Mouse (Mus musculus): ENCODE data around the gene Ccdc177. TPM values are rescaled to one million over a fixed set of nuclear protein-coding genes. Genes with fewer than 3 reads are reported as not detected.

Ccdc177 gene
- polyA plus RNA-seq, 1 experiment: not detected

DNA sequence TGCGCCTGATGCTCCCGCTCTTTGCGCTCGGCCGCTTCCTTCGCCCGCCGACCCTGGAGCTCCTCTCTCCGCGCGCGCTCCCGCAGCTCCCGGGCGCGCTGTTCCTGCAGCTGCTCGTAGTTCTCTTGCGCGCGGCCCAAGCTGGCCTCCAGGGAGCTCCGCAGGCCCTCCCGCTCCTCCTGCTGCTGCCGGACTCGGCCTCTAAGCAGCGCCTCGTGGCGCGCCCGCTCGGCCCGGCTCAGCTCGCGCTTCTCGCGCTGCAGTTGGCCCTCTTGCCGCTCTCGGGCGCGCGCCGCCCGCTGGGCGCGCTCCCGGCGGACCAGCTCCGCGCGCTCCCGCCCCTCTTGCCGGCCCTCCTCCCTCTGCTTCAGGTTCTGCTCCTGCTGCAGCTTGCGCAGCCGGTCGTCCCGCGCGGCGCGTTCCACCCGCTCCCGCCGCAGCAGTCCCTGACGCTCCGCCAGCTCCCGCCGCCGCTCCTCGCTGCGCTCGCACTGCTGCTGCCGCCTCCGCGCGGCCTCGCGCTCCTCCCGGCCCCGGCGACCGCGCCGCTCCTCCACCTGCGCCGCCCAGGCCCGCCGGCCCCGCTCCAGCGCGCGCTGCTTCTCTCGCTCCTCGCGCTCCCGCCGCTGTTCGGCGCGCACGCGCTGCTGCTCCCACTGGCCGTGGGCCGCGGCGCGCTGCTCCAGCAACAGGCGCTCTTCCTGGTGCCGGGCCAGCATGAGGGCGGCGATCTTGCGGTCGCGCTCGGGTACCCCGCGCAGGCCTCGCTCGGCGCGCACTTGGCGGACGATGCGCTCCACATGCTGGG lies 2.5 kb downstream of the Ccdc177 start:
- TF ChIP-seq POLR2A (IDR thresholded peaks at IDR 0.05; ENCODE audit: insufficient read depth, low read depth, low read length) (no peak), CTCF (IDR thresholded peaks at IDR 0.05; ENCODE audit: insufficient read depth, low read depth, low read length) (no peak)
- WGBS: 62% methylated on average over 122 of the region's 122 CpGs
- peaks cover 19% of the 10 kb centered on the region for H3K4me1 ChIP-seq (ENCODE audit: control insufficient read depth, insufficient read depth, low read length)
- no peak overlapping the region for H3K27ac ChIP-seq (ENCODE audit: insufficient read depth, low read depth, low read length)
- H3K4me3 ChIP-seq (ENCODE audit: insufficient read depth, low read depth, low read length): peak overlapping the region; percentile 32

DNA sequence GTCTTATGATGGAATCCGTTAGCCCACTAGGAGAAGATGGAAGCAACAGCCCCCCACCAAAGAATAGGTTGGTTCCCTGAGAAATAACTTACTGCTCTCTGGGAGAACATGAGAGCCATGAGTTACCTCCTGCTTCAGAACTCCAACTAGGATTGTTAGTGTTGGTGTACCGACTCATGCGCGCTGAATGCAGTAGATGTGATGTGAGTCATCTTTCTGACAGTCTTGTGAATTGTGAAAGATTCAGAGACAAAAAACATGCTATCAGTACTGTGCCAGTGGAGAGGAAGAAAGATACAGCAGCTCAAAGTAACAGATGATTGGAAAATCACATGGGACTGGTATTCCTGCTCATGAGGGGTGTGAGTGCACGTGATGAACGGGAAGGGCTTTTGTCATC lies 8.9 kb downstream of the Ccdc177 start:
- WGBS: 83% methylated on average over 6 of the region's 6 CpGs
- no peak overlapping the region for H3K4me3 ChIP-seq (ENCODE audit: insufficient read depth, low read depth, low read length)

DNA sequence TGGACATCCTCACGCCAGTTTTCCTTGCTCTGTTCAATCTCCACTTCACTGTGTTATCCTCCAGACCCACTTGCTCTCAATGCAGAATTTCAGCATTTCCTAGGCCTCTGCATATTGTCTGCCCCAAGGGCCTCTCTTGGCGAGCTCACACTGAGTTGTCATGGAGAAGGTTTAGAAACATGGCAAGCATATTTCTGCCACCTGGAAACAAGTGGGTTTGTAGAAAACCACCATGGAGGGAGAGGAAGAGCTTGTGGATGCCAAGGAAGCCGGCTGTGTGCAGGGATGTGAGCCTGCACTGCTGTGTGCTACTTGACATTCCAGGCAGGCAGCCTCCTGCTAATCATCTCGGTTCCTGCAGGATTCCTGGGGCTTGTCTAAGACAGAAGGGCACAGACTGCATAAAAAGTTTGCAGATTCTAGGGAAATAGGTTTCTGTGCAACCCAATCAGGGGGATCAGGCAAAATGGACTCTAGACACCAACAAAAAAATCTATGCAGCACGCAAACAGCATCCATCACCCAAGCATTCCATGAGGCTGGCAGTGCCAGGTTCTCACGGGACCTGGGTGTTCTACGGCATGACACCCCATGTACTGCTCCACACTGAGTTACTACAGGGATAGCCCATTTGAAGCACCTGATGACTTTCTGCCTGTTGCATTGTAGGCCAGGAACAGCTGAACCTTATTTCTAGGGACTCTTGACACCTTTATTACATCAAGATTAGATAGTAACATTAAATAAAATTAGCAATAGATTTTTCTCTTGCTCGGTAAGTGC lies 14.3 kb downstream of the Ccdc177 start:
- no peak for TF ChIP-seq POLR2A (IDR thresholded peaks at IDR 0.05; ENCODE audit: insufficient read depth, low read depth, low read length)
- TF ChIP-seq CTCF (IDR thresholded peaks at IDR 0.05; ENCODE audit: insufficient read depth, low read depth, low read length): no peak
- H3K27ac ChIP-seq (ENCODE audit: insufficient read depth, low read depth, low read length): 0 out of 2 replicates have a peak overlapping the region, but pooled peaks have one; percentile 38
- H3K4me3 ChIP-seq (ENCODE audit: insufficient read depth, low read depth, low read length): no peak overlapping the region
- 58% methylated on average over 8 of the region's 8 CpGs for WGBS
- H3K4me1 ChIP-seq (ENCODE audit: control insufficient read depth, insufficient read depth, low read length): no peaks in the 10 kb centered on the region

More for the DNA sequence above, 8.9 kb downstream of the Ccdc177 start:
- Histone ChIP-seq H3K27ac (ENCODE audit: insufficient read depth, low read depth, low read length) (no peak overlapping the region), H3K4me1 (ENCODE audit: control insufficient read depth, insufficient read depth, low read length) (no peaks in the 10 kb centered on the region)
- TF ChIP-seq POLR2A (IDR thresholded peaks at IDR 0.05; ENCODE audit: insufficient read depth, low read depth, low read length): no peak
- no peak for TF ChIP-seq CTCF (IDR thresholded peaks at IDR 0.05; ENCODE audit: insufficient read depth, low read depth, low read length)

DNA sequence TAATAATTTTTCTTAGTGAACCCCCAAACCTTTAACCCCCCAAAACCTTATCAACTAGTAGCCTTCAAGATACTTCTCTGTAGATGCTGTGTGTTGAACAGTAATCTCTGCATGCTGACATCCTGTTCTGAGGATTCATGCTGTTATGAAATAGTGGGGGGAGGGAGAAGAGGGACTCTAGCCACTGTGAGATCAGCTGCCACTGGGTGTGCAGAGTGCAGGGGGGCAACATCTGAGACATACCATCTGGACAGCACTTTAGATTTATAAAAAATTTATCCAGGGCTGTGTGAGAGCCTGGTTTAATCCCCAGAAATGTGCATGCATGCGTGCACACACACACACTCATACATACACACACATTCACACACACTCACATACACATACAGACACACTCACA lies 15.9 kb downstream of the Ccdc177 start:
- WGBS: 100% methylated on average over 1 of the region's 1 CpGs
- H3K27ac ChIP-seq (ENCODE audit: insufficient read depth, low read depth, low read length): no peak overlapping the region
- no peaks in the 10 kb centered on the region for H3K4me1 ChIP-seq (ENCODE audit: control insufficient read depth, insufficient read depth, low read length)
- H3K4me3 ChIP-seq (ENCODE audit: insufficient read depth, low read depth, low read length): no peak overlapping the region
- TF ChIP-seq CTCF (IDR thresholded peaks at IDR 0.05; ENCODE audit: insufficient read depth, low read depth, low read length): no peak
- TF ChIP-seq POLR2A (IDR thresholded peaks at IDR 0.05; ENCODE audit: insufficient read depth, low read depth, low read length): no peak

DNA sequence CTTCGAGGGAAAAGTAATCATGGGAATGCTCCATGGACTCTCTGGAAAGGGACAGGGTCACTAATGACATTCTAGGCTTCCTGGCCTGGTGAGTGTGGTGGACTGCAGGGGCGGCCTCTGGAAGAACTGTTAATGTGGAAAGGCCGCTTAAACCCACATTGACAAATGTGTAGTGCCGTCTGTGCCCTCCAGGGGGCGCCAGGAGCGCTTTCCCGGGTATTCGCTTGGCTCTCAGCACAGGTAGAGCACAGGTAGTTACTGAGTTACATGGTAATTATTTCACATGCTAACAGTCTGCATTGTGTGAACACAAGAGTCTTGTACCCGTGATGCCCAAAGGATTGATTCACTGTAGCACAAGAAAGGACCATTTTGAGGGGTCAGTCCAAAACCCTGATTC lies 21.0 kb downstream of the Ccdc177 start:
- peaks cover 19% of the 10 kb centered on the region for H3K4me1 ChIP-seq (ENCODE audit: control insufficient read depth, insufficient read depth, low read length)
- WGBS: 52% methylated on average over 9 of the region's 9 CpGs
- H3K27ac ChIP-seq (ENCODE audit: insufficient read depth, low read depth, low read length): no peak overlapping the region
- TF ChIP-seq POLR2A (IDR thresholded peaks at IDR 0.05; ENCODE audit: insufficient read depth, low read depth, low read length) (no peak), CTCF (IDR thresholded peaks at IDR 0.05; ENCODE audit: insufficient read depth, low read depth, low read length) (no peak)
- H3K4me3 ChIP-seq (ENCODE audit: insufficient read depth, low read depth, low read length): no peak overlapping the region

DNA sequence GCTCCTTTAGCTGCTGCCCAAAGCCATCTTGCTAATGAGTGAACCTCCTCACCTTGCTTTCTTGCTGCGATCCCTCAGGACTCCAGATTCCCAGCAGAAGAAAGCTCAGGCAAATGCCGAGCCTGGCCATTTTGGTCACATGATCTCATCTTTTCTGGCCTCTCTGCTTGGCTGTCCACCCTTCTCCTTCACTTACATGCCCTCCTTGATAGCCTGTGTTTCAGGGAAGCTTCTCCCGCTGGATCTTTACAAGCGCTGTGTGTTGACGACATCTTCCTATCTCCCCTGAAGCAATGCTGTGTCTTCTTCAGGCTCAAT lies 23.2 kb downstream of the Ccdc177 start:
- peak overlapping the region; percentile 79 for H3K27ac ChIP-seq (ENCODE audit: insufficient read depth, low read depth, low read length)
- 0 out of 2 replicates have a peak overlapping the region, but pooled peaks have one; percentile 18 for H3K4me3 ChIP-seq (ENCODE audit: insufficient read depth, low read depth, low read length)
- peaks cover 19% of the 10 kb centered on the region for H3K4me1 ChIP-seq (ENCODE audit: control insufficient read depth, insufficient read depth, low read length)
- TF ChIP-seq CTCF (IDR thresholded peaks at IDR 0.05; ENCODE audit: insufficient read depth, low read depth, low read length): no peak
- no peak for TF ChIP-seq POLR2A (IDR thresholded peaks at IDR 0.05; ENCODE audit: insufficient read depth, low read depth, low read length)
- WGBS: 65% methylated on average over 5 of the region's 5 CpGs

DNA sequence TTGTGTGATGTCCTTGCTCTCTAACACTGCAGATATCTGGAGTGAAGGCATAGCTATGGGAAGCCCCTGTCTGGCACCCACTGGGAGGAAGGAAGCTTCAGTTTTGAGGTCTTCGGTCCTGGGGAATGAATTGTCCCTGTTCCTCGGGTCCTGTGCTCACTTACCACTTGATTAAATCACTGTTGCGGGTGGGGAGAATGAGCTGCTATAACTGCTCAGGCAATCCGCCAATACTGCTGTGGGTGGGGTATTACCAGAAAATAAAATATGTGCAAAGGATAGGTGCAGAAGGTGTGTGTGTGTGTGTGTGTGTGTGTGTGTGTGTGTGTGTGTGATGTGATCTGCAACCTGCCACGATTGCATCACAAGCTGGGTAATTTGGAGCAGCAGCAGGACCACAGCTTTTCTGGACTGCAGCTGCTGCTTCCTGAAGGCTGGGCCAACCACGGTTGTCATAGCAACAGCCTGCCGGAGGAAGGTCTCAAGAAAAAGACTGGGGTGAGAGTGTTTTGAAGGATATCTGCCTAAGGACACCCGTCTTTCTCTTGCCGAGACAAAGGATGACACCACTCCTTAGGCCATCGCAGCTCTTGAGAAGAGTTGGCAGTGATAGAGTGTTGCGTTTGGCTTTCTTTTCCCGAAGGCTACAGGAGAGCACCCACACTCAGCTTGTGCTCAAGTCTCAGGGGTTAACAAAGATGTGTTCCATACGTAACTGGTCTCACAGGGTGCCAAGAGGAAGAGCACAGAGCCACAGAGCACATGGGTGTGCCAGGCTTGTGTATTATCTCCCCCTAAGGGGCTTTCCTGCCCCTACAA lies 23.8 kb downstream of the Ccdc177 start:
- Histone ChIP-seq H3K27ac (ENCODE audit: insufficient read depth, low read depth, low read length) (peak overlapping the region; percentile 79), H3K4me1 (ENCODE audit: control insufficient read depth, insufficient read depth, low read length) (peaks cover 19% of the 10 kb centered on the region), H3K4me3 (ENCODE audit: insufficient read depth, low read depth, low read length) (peak overlapping the region; percentile 18; the same call in 1 of the 2 replicates)
- WGBS: 6% methylated on average over 13 of the region's 13 CpGs
- TF ChIP-seq POLR2A (IDR thresholded peaks at IDR 0.05; ENCODE audit: insufficient read depth, low read depth, low read length) (no peak), CTCF (IDR thresholded peaks at IDR 0.05; ENCODE audit: insufficient read depth, low read depth, low read length) (no peak)

DNA sequence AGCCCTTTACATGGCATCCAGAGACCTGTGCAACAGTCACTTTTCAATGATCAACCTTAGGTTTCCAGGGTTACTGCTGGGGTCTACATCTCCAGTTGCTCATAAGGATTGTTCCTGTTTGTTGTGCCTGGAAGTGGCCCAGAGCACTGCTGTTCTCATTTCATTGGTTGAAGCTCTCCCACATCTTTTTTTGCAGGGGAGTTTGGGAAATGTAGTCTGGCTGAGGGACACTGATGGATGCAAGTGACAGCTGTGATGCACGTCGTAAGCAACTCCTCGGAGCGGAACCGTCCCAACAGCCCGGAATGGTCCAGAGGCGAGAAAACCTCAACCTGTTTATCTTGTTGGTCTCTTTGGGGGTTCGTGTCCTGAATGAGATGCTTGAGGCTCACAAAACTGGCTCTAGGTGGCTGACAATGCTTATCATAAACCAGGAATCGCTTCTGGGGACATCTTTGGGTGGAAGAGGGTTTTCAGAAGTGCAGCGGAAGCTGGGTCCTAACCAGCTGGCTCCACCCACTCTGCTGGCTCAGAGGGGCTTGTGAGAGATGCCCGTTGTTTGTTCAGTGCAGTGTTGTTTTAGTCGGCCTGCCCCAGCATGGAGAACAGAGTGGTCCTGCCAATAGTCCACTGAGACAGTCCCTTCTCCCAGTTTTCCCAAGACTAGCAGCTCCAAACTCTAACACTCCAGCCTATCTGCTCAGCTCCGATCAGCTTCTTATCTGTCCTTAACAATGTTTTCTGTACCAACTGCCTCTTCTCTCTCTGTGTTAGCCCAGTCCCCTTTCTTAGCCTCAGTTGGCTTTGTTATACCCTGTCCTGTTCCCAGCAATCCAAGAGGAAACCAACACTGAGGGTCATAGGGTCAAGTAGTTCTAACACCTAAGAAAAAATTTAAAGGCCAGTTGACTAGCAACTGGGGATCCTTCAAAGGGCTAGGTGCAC lies 25.7 kb downstream of the Ccdc177 start:
- Histone ChIP-seq H3K27ac (ENCODE audit: insufficient read depth, low read depth, low read length) (no peak overlapping the region), H3K4me1 (ENCODE audit: control insufficient read depth, insufficient read depth, low read length) (peaks cover 19% of the 10 kb centered on the region), H3K4me3 (ENCODE audit: insufficient read depth, low read depth, low read length) (no peak overlapping the region)
- TF ChIP-seq CTCF (IDR thresholded peaks at IDR 0.05; ENCODE audit: insufficient read depth, low read depth, low read length) (no peak), POLR2A (IDR thresholded peaks at IDR 0.05; ENCODE audit: insufficient read depth, low read depth, low read length) (no peak)
- 80% methylated on average over 13 of the region's 13 CpGs for WGBS
